Mouse (Mus musculus): Measurements from ENCODE around the gene Ankrd36. TPM values are rescaled to one million over a fixed set of nuclear protein-coding genes. Genes with fewer than 3 reads are reported as not detected.
"Not testable (repeated sequence)": the region's sequence is repeated elsewhere in the genome, so short reads cannot be mapped to it uniquely, and the experiment has no call there.

Ankrd36 gene
- polyA plus RNA-seq, 1 experiment from 2014 or later, result 0.20 TPM

DNA sequence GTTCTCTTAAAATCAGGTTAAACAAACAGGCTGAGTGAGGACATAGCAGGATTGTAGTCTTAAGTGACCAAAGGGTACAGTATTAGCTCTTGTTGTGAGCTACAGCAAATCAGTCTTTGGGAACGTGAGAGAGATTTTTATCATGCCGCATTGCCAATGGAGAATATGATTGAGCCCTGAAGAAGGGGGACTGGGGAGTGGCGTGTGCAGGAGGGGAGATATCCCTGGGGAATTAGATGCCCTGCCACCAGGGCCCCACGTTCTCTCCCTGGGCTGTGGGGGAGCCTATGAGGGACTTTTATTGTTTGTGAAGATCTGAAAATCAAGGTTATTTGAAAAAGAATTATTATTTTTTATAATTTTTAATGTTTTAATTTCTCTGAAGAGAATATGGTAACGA lies 26.3 kb downstream of the Ankrd36 start:
- no peaks in the 10 kb centered on the region for H3K36me3 ChIP-seq
- ATAC-seq (ENCODE audit: low FRiP score, low read depth), result no peak
- no peaks in the 10 kb centered on the region for H3K9me3 ChIP-seq
- no peak overlapping the region for H3K4me2 ChIP-seq (replicated peaks)
- 90% methylated on average over 5 of the region's 5 CpGs for WGBS
- no peaks in the 10 kb centered on the region for H3K27me3 ChIP-seq
- H3K4me3 ChIP-seq, result no peak overlapping the region
- no peak overlapping the region for H3K27ac ChIP-seq (replicated peaks)
- no peaks in the 10 kb centered on the region for H3K4me1 ChIP-seq
- no peak overlapping the region for H3K9ac ChIP-seq (replicated peaks)

- no peak overlapping the region for H3K27ac ChIP-seq (replicated peaks)
- ATAC-seq (ENCODE audit: low FRiP score, low read depth), result no peak
- no peaks in the 10 kb centered on the region for H3K4me1 ChIP-seq
- no peak overlapping the region for H3K9ac ChIP-seq (replicated peaks)
- no peaks in the 10 kb centered on the region for H3K27me3 ChIP-seq
- no peak overlapping the region for H3K4me3 ChIP-seq
- WGBS, result 87% methylated on average over 6 of the region's 6 CpGs
- no peak overlapping the region for H3K4me2 ChIP-seq (replicated peaks)
- no peaks in the 10 kb centered on the region for H3K9me3 ChIP-seq
- H3K36me3 ChIP-seq, result no peaks in the 10 kb centered on the region
These were observed 27.3 kb downstream of the Ankrd36 start for GRCm38 (mm10) chr11:5596756-5597155.

- no peaks in the 10 kb centered on the region for H3K36me3 ChIP-seq
- no peak overlapping the region for H3K4me2 ChIP-seq (replicated peaks)
- H3K4me1 ChIP-seq, result no peaks in the 10 kb centered on the region
- 0 out of 2 replicates have a peak, but pooled peaks cover 3% of the 10 kb centered on the region for H3K9me3 ChIP-seq
- 83% methylated on average over 3 of the region's 3 CpGs for WGBS
- H3K4me3 ChIP-seq, result no peak overlapping the region
- no peak for ATAC-seq (ENCODE audit: low FRiP score, low read depth)
- H3K27ac ChIP-seq (replicated peaks), result no peak overlapping the region
- H3K9ac ChIP-seq (replicated peaks), result no peak overlapping the region
- no peaks in the 10 kb centered on the region for H3K27me3 ChIP-seq
These were observed 35.9 kb downstream of the Ankrd36 start for GRCm38 (mm10) chr11:5605421-5605820.

- WGBS, result 83% methylated on average over 1 of the region's 1 CpGs
- not testable (repeated sequence) for H3K4me1 ChIP-seq; H3K36me3 ChIP-seq; H3K4me3 ChIP-seq; H3K4me2 ChIP-seq (replicated peaks); H3K27me3 ChIP-seq; H3K9ac ChIP-seq (replicated peaks); ATAC-seq (ENCODE audit: low FRiP score, low read depth); H3K9me3 ChIP-seq
- 0 out of 2 replicates have a peak overlapping the region, but pooled peaks have one; percentile 30 for H3K27ac ChIP-seq (replicated peaks)
These were observed 42.4 kb downstream of the Ankrd36 start for GRCm38 (mm10) chr11:5611918-5612317.

DNA sequence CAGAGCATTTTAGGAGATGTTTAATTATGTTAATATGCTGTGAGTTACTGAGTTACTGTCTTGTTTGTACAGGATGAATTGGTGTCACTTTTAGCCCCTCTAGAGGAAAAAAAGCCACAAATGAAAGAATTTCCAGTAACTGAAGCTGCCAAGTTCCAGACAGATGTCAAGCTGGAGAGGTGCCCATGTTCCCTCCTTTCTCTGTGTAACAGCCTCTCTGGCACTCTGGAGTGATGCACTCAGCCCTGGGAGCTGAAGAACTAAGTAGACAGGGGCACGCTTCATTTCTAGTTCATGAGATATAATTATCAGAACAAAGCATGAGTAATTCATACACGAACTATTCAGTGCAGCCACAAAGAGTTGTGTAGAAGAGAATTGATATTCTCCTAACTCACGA lies 45.0 kb downstream of the Ankrd36 start:
- H3K4me2 ChIP-seq (replicated peaks), result no peak overlapping the region
- H3K27ac ChIP-seq (replicated peaks), result no peak overlapping the region
- H3K4me3 ChIP-seq, result no peak overlapping the region
- no peak overlapping the region for H3K9ac ChIP-seq (replicated peaks)
- H3K9me3 ChIP-seq, result 0 out of 2 replicates have a peak, but pooled peaks cover 6% of the 10 kb centered on the region
- H3K4me1 ChIP-seq, result 0 out of 2 replicates have a peak, but pooled peaks cover 6% of the 10 kb centered on the region
- 90% methylated on average over 3 of the region's 3 CpGs for WGBS
- no peaks in the 10 kb centered on the region for H3K27me3 ChIP-seq
- ATAC-seq (ENCODE audit: low FRiP score, low read depth), result no peak
- no peaks in the 10 kb centered on the region for H3K36me3 ChIP-seq

DNA sequence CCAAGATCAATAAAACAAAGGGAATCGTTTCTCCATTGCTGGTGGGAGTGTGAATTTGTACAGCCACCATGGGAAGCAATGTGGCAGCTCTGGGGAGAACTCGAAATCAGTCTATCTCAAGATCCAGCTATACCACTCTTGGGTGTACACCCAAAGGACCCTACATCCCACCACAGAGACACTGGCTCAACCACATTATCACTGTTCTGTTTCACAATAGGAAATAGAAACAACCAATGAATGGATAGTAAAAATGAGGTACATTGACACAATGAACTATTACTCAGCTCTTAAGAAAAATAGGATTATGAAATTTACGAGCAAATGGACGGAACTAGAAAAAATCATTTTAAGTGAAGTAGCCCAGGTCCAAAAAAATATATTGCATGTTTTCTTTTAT lies 55.6 kb downstream of the Ankrd36 start:
- Histone ChIP-seq H3K4me1 (no peaks in the 10 kb centered on the region), H3K4me3 (no peak overlapping the region), H3K27me3 (no peaks in the 10 kb centered on the region; the same call in 1 of the 2 replicates), H3K36me3 (no peaks in the 10 kb centered on the region), H3K9ac (replicated peaks) (no peak overlapping the region), H3K4me2 (replicated peaks) (no peak overlapping the region), H3K9me3 (no peaks in the 10 kb centered on the region), H3K27ac (replicated peaks) (no peak overlapping the region)
- WGBS, result 94% methylated on average over 4 of the region's 4 CpGs
- ATAC-seq (ENCODE audit: low FRiP score, low read depth), result no peak

GRCm38 (mm10) chr11:5629033-5629432 lies 59.5 kb downstream of the Ankrd36 start:
- H3K9ac ChIP-seq (replicated peaks), result no peak overlapping the region
- WGBS, result 27% methylated on average over 15 of the region's 15 CpGs
- no peak overlapping the region for H3K27ac ChIP-seq (replicated peaks)
- no peaks in the 10 kb centered on the region for H3K36me3 ChIP-seq
- H3K4me2 ChIP-seq (replicated peaks), result no peak overlapping the region
- no peak overlapping the region for H3K4me3 ChIP-seq
- ATAC-seq (ENCODE audit: low FRiP score, low read depth), result no peak
- no peaks in the 10 kb centered on the region; the same call in 1 of the 2 replicates for H3K27me3 ChIP-seq
- no peaks in the 10 kb centered on the region for H3K9me3 ChIP-seq
- no peaks in the 10 kb centered on the region for H3K4me1 ChIP-seq

DNA sequence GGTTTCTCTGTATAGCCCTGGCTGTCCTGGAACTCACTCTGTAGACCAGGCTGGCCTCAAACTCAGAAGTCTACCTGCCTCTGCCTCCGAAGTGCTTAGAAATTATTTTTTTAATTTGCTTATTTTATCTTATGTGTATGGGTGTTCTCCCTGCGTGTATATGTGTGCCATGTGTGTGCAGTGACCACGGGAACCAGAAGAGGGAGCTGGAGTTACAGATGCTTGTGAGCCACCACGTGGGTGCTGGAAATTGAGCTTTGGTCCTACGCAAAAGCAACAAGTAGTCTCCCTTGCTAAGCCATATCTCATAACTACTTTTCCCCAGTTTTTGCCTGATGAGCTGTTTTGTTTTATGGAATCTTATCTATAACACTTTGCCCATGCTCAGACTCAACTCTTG lies 73.6 kb downstream of the Ankrd36 start:
- 86% methylated on average over 5 of the region's 5 CpGs for WGBS
- ATAC-seq (ENCODE audit: low FRiP score, low read depth), result no peak
- no peaks in the 10 kb centered on the region for H3K4me1 ChIP-seq

GRCm38 (mm10) chr11:5650321-5650720 lies 80.8 kb downstream of the Ankrd36 start:
- Histone ChIP-seq H3K9ac (replicated peaks) (no peak overlapping the region), H3K4me1 (no peaks in the 10 kb centered on the region), H3K9me3 (no peaks in the 10 kb centered on the region), H3K36me3 (no peaks in the 10 kb centered on the region), H3K27ac (replicated peaks) (no peak overlapping the region), H3K27me3 (no peaks in the 10 kb centered on the region), H3K4me2 (replicated peaks) (no peak overlapping the region), H3K4me3 (no peak overlapping the region)
- WGBS, result 75% methylated on average over 7 of the region's 7 CpGs
- no peak for ATAC-seq (ENCODE audit: low FRiP score, low read depth)

More for the DNA sequence above, 73.6 kb downstream of the Ankrd36 start:
- Histone ChIP-seq H3K36me3 (no peaks in the 10 kb centered on the region), H3K27me3 (no peaks in the 10 kb centered on the region), H3K27ac (replicated peaks) (no peak overlapping the region), H3K9me3 (no peaks in the 10 kb centered on the region), H3K4me2 (replicated peaks) (no peak overlapping the region), H3K9ac (replicated peaks) (no peak overlapping the region), H3K4me3 (no peak overlapping the region)

- WGBS, result 81% methylated on average over 6 of the region's 6 CpGs
- ATAC-seq (ENCODE audit: low FRiP score, low read depth), result no peak
- no peak overlapping the region for H3K4me2 ChIP-seq (replicated peaks)
- no peak overlapping the region for H3K4me3 ChIP-seq
- no peaks in the 10 kb centered on the region for H3K9me3 ChIP-seq
- H3K36me3 ChIP-seq, result no peaks in the 10 kb centered on the region
- no peaks in the 10 kb centered on the region for H3K4me1 ChIP-seq
- no peak overlapping the region for H3K27ac ChIP-seq (replicated peaks)
- H3K27me3 ChIP-seq, result no peaks in the 10 kb centered on the region
- no peak overlapping the region for H3K9ac ChIP-seq (replicated peaks)
These were observed 113.1 kb downstream of the Ankrd36 start for GRCm38 (mm10) chr11:5682541-5682940.

DNA sequence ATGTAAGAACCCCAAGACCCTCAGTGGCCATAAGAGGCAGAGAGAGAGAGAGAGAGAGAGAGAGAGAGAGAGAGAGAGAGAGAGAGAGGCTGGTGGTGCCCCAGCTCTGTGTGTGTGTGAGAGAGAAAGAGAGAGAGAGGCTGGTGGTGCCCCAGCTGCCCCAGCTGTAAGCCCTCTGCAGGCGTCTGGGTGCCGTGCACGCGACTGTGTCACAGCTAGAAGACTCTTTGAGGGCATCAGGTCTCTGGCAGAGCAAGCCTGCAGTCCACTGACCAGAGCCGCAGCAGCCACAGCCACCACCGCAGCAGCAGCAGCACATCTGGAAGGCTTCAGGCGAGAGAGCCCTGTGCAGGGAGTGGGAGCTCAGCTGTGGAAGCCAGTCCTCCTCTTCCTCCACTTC lies 114.8 kb downstream of the Ankrd36 start:
- Histone ChIP-seq H3K9me3 (no peaks in the 10 kb centered on the region), H3K4me2 (replicated peaks) (no peak overlapping the region), H3K9ac (replicated peaks) (no peak overlapping the region), H3K4me3 (no peak overlapping the region), H3K27me3 (no peaks in the 10 kb centered on the region), H3K4me1 (no peaks in the 10 kb centered on the region), H3K36me3 (no peaks in the 10 kb centered on the region), H3K27ac (replicated peaks) (no peak overlapping the region)
- ATAC-seq (ENCODE audit: low FRiP score, low read depth), result no peak
- 45% methylated on average over 7 of the region's 7 CpGs for WGBS

DNA sequence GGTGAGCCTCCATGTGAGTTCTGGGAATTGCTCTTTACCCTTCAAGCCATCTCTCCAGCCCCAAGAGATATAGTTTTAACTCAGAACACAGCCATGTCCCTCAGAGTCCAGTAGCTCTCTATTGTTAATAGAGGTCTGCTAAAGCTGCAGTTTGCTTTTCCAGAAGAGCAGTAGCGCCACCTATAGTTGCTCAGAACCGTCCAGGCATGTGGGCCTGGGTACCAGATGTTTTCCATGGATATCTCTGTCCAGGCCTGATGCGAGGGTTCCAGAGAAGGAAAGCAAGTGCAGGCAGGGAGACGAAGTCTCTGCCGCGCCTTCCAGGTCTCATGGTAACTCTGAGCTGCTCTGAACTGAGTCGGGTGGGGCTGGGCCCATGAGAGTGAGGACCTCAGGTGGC lies 122.3 kb downstream of the Ankrd36 start:
- Histone ChIP-seq H3K27me3 (no peaks in the 10 kb centered on the region), H3K4me2 (replicated peaks) (no peak overlapping the region), H3K4me1 (no peaks in the 10 kb centered on the region), H3K9me3 (0 out of 2 replicates have a peak, but pooled peaks cover 3% of the 10 kb centered on the region), H3K4me3 (no peak overlapping the region), H3K27ac (replicated peaks) (no peak overlapping the region), H3K36me3 (no peaks in the 10 kb centered on the region), H3K9ac (replicated peaks) (no peak overlapping the region)
- ATAC-seq (ENCODE audit: low FRiP score, low read depth), result no peak
- WGBS, result 41% methylated on average over 7 of the region's 7 CpGs

- Histone ChIP-seq H3K9me3 (no peaks in the 10 kb centered on the region), H3K4me3 (no peak overlapping the region), H3K36me3 (peaks cover 23% of the 10 kb centered on the region), H3K27me3 (no peaks in the 10 kb centered on the region), H3K27ac (replicated peaks) (no peak overlapping the region), H3K4me1 (0 out of 2 replicates have a peak, but pooled peaks cover under 1% of the 10 kb centered on the region), H3K9ac (replicated peaks) (no peak overlapping the region), H3K4me2 (replicated peaks) (no peak overlapping the region)
- WGBS, result 88% methylated on average over 7 of the region's 7 CpGs
- no peak for ATAC-seq (ENCODE audit: low FRiP score, low read depth)
These were observed 131.3 kb downstream of the Ankrd36 start for GRCm38 (mm10) chr11:5700808-5701207.

All from midbrain, embryonic 12.5 days (tissue).